Mouse (Mus musculus) ES-Bruce4 (cell line): ENCODE results near the gene Zfp414.

ENCODE experiments used
- CTCF ChIP-seq: IDR thresholded peaks from one replicate; pipeline ENCODE4 v1.8.1; 2011; ENCODE audit warnings: low read depth, low read length
- POLR2A ChIP-seq: IDR thresholded peaks from one replicate; pipeline ENCODE4 v1.8.1; 2011; ENCODE audit warnings: low read length; ENCODE audit not compliant: insufficient read depth

GRCm38 (mm10) chr17:33666813-33667212 lies 37.9 kb downstream of the Zfp414 start:
- TF ChIP-seq POLR2A (no peak), CTCF (no peak)
